Mouse (Mus musculus) natural killer cell, adult 2 months (primary cell): ENCODE measurements around the gene Rnf227.
A peak's percentile ranks its signal among the peaks of the same experiment; 100 is the strongest.
"Not testable (repeated sequence)": the region's sequence is repeated elsewhere in the genome, so short reads cannot be mapped to it uniquely, and the experiment has no call there.

ENCODE experiments used
- DNase-seq, 2 experiments: peaks; one replicate each; pipeline ENCODE4 v3.0.0; 2022; ENCODE audit warnings: low spot score in 2 of 2

Rnf227 gene

GRCm38 (mm10) chr11:69340161-69341131 lies at the start of gene Rnf227:
Rnf227 (plus strand) TSS chr11:69340461.
- peak; percentile 53 to 60 for DNase-seq

GRCm38 (mm10) chr11:69291111-69291510 lies 49.1 kb upstream of the Rnf227 start:
- DNase-seq = no peak

- DNase-seq = no peak
Measured at GRCm38 (mm10) chr11:69295286-69295685, 45.0 kb upstream of the Rnf227 start.

- DNase-seq = no peak
Measured at GRCm38 (mm10) chr11:69297799-69298198, 42.5 kb upstream of the Rnf227 start.

- no peak for DNase-seq
Measured at GRCm38 (mm10) chr11:69298231-69298630, 42.0 kb upstream of the Rnf227 start.

- no peak for DNase-seq
Measured at GRCm38 (mm10) chr11:69302817-69303216, 37.4 kb upstream of the Rnf227 start.

- peak in 1 of 2 experiments; percentile 53 for DNase-seq
Measured at GRCm38 (mm10) chr11:69305291-69305690, 35.0 kb upstream of the Rnf227 start.

- no peak for DNase-seq
Measured at GRCm38 (mm10) chr11:69306039-69306438, 34.2 kb upstream of the Rnf227 start.

GRCm38 (mm10) chr11:69311266-69311665 lies 29.0 kb upstream of the Rnf227 start:
- DNase-seq = no peak

GRCm38 (mm10) chr11:69316361-69316760 lies 23.9 kb upstream of the Rnf227 start:
- no peak for DNase-seq

- DNase-seq = not testable (repeated sequence)
Measured at GRCm38 (mm10) chr11:69318000-69318399, 22.3 kb upstream of the Rnf227 start.

- DNase-seq = no peak
Measured at GRCm38 (mm10) chr11:69321580-69321979, 18.7 kb upstream of the Rnf227 start.

GRCm38 (mm10) chr11:69322010-69322409 lies 18.3 kb upstream of the Rnf227 start:
- DNase-seq = no peak

- DNase-seq = no peak
Measured at GRCm38 (mm10) chr11:69322693-69323471, 17.4 kb upstream of the Rnf227 start.

- peak; percentile 99 for DNase-seq
Measured at GRCm38 (mm10) chr11:69323667-69324111, 16.6 kb upstream of the Rnf227 start, which contains the start of the genes Cntrob and Trappc1. Cntrob (minus strand) TSS chr11:69323775. Trappc1 (plus strand) TSS chr11:69323980.

GRCm38 (mm10) chr11:69324749-69325148 lies 15.5 kb upstream of the Rnf227 start:
- DNase-seq = no peak

GRCm38 (mm10) chr11:69325628-69326407 lies 14.4 kb upstream of the Rnf227 start, which contains the start of gene Kcnab3:
Kcnab3 (plus strand) TSS chr11:69326258.
- DNase-seq = peak; percentile 75 to 82

- DNase-seq = no peak
Measured at GRCm38 (mm10) chr11:69326408-69327156, 13.7 kb upstream of the Rnf227 start.

- DNase-seq = no peak
Measured at GRCm38 (mm10) chr11:69327157-69327442, 13.2 kb upstream of the Rnf227 start.

- no peak for DNase-seq
Measured at GRCm38 (mm10) chr11:69327648-69328047, 12.6 kb upstream of the Rnf227 start.

GRCm38 (mm10) chr11:69328517-69328916 lies 11.7 kb upstream of the Rnf227 start:
- DNase-seq = no peak
